Mouse (Mus musculus) E14TG2a.4 (cell line): ENCODE data around the gene Dnaja3.
"Not testable (repeated sequence)": the region's sequence is repeated elsewhere in the genome, so short reads cannot be mapped to it uniquely, and the experiment has no call there.

ENCODE experiments used
- H3K27me3 ChIP-seq: 2 replicates; pipeline ENCODE4 v1.6.1; 2014; ENCODE audit warnings: low read length, control low read depth; ENCODE audit not compliant: insufficient read depth
- H3K36me3 ChIP-seq: 2 replicates; pipeline ENCODE4 v1.6.1; 2014; ENCODE audit warnings: low read length, control low read depth; ENCODE audit not compliant: insufficient read depth
- H3K4me1 ChIP-seq: replicated peaks from 2 replicates; pipeline ENCODE4 v1.6.1; 2014; ENCODE audit warnings: low read depth, low read length, control low read depth
- H3K4me3 ChIP-seq: replicated peaks from 2 replicates; pipeline ENCODE4 v1.5.1; 2014; ENCODE audit warnings: mild to moderate bottlenecking, low read length
- H3K9me3 ChIP-seq: 2 replicates; pipeline ENCODE4 v1.6.1; 2014; ENCODE audit warnings: low read length, control low read depth
- CTCF ChIP-seq: conservative IDR thresholded peaks from 2 replicates; pipeline ENCODE4 v1.5.1; 2014; ENCODE audit warnings: low read length
- NANOG ChIP-seq: IDR thresholded peaks from 2 replicates; pipeline ENCODE4 v1.6.1; 2014; ENCODE audit warnings: borderline replicate concordance, low read length, mixed read lengths
- POU5F1 ChIP-seq: IDR thresholded peaks from 2 replicates; pipeline ENCODE4 v1.6.1; 2014; ENCODE audit warnings: low read length, borderline replicate concordance

The Dnaja3 gene

DNA sequence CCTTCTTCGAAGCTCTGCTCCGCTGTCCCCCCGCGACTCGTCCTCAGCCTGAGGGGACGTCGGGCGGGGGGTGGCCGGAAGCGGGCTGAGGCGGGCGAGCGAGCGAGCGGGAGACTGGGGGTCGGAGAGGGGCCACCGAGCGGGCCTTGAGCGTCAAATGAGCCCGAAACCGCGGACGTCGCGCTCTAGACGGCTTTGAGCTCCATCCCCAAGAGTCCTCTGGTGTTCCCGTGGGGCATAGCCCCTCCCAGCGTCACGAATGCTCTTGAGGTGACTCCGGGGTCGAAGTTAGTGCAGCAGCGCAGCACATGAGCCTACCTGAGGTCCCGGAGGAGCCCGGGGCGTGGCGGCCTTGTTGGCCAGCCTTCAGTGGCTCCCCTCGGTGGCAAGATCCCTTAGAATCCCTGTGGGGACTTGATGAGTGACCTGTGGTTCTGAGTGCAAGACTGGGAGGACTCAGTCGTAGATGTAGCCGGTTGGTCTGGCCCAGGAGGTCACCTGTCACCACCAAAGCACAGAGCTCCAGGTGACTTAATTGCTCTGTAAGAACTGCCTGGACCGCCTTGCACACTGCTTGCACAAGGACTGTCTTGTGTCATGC, 86.8 kb downstream of the Dnaja3 start:
- peak overlapping the region; percentile 95 for H3K4me3 ChIP-seq

DNA sequence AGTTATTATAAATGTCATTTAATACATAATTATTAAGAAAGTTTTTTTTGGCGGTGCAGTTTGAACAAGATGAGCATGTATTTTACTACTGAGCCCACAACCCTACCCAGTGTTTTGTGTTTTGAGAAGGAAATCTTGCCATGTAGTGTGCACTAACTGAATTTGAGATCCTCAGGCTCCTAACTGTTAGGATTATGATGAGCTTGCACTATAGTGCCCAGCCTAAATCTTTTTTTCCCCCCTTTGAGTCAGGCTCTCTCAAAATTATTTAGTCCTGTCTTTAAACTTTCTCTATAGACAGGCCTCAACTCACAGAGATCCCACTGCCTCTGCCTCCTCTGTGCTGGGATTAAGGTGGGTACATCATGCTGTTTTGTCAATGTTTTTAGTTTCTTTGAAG, 87.7 kb downstream of the Dnaja3 start:
- TF ChIP-seq CTCF (no peak), NANOG (no peak), POU5F1 (no peak)
- H3K4me1 ChIP-seq = peaks cover 18% of the 10 kb centered on the region
- peaks cover 22% of the 10 kb centered on the region for H3K27me3 ChIP-seq
- peak overlapping the region; percentile 95; the same call in 1 of the 2 replicates for H3K4me3 ChIP-seq
- no peaks in the 10 kb centered on the region for H3K9me3 ChIP-seq
- H3K36me3 ChIP-seq = no peaks in the 10 kb centered on the region

More for the DNA sequence above, 86.8 kb downstream of the Dnaja3 start:
- Histone ChIP-seq H3K4me1 (peaks cover 16% of the 10 kb centered on the region), H3K36me3 (no peaks in the 10 kb centered on the region), H3K9me3 (no peaks in the 10 kb centered on the region), H3K27me3 (peaks cover 22% of the 10 kb centered on the region)
- TF ChIP-seq CTCF (no peak), NANOG (no peak), POU5F1 (no peak)

DNA sequence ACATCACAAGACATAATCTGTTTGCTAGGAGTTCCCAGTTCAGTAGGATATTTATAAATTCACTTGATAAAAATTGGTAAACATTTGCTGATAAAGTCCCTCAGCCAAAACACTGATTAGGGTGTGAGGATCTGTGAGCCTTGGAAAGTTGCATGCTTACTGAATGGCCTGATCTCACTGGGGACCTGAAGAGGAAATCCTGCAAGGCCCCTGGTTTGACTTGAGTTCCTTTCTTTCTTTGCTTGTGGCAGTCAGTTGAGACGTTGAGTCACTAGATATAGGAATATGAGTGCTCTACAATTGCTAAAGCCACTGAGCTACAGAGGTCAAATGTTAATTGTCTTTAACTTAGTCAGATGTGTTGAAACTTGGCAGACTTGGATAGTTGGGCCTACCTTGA, 88.2 kb downstream of the Dnaja3 start:
- H3K4me3 ChIP-seq = no peak overlapping the region
- TF ChIP-seq NANOG (no peak), CTCF (no peak), POU5F1 (no peak)
- H3K9me3 ChIP-seq = no peaks in the 10 kb centered on the region
- H3K4me1 ChIP-seq = peaks cover 18% of the 10 kb centered on the region
- no peaks in the 10 kb centered on the region for H3K36me3 ChIP-seq
- H3K27me3 ChIP-seq = peaks cover 19% of the 10 kb centered on the region

DNA sequence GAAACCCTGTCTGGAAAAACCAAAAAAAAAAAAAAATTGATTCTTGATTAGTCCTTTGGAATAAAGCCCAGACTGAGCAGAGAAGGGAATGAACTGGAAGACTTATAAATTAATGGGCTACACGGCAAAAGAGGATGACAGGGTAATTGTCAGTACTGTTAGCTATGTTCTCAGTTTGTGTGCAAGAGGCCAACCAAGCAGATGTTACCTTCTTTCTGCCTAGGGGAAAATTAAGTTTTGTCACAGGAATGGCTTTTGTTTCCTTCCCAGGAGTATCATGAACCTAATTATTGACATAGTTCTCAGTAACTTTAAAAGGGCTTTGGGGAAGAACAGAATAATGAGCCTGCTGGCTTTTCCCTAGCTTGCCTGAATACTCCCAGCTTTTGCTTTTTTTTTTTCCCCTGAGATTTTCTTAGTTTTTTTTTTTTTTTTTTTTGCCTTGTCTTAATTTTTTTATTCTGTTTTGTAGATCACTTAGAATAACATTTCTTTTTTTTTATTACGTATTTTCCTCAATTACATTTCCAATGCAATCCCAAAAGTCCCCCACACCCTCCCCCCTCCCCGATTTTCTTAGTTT, 91.1 kb downstream of the Dnaja3 start:
- Histone ChIP-seq H3K9me3 (peaks cover 10% of the 10 kb centered on the region), H3K36me3 (peaks cover 8% of the 10 kb centered on the region; the same call in 1 of the 2 replicates), H3K27me3 (0 out of 2 replicates have a peak, but pooled peaks cover 6% of the 10 kb centered on the region), H3K4me3 (no peak overlapping the region), H3K4me1 (peaks cover 12% of the 10 kb centered on the region)
- TF ChIP-seq POU5F1 (no peak), NANOG (no peak), CTCF (no peak)

DNA sequence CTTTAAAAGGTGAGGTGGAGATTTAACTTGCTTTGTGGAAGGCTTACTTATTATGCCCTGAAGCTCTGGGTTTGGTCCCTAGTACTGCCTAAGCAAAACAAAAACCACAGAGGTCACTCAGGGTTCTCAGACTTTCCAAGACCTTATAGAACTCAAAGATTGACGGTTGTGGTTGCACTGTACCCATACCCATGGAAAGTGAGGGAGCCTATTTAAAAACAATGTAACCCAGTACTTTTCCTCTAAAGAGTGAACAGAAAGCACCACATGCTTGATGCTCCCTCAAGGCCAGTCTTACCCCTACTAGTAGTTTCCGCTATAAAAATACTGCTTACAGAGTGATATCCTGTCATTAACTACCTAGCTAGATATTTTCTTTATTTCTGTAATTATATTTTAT, 96.5 kb downstream of the Dnaja3 start:
- H3K4me1 ChIP-seq = 0 out of 2 replicates have a peak, but pooled peaks cover 4% of the 10 kb centered on the region
- TF ChIP-seq NANOG (no peak), POU5F1 (no peak), CTCF (no peak)
- H3K4me3 ChIP-seq = no peak overlapping the region
- no peaks in the 10 kb centered on the region for H3K27me3 ChIP-seq
- H3K36me3 ChIP-seq = peaks cover 8% of the 10 kb centered on the region; the same call in 1 of the 2 replicates
- H3K9me3 ChIP-seq = peaks cover 59% of the 10 kb centered on the region

DNA sequence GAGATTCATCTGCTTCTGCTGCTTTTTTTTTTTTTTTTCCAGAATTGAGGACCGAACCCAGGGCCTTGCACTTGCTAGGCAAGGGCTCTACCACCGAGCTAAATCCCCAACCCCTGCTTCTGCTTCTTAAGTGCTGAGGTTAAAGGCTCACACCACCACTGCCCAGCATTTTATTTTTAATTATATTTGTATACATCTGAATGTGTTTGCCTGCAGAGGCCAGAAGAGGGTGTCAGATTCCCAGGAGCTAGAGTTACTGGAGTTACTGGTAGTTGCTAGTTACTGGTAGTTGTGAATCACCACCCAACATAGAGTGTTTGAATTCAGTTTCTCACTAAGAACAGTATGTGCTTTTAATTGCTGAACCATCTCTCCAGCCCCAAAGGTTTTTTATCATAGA, 100.2 kb downstream of the Dnaja3 start:
- Histone ChIP-seq H3K4me3 (no peak overlapping the region), H3K27me3 (no peaks in the 10 kb centered on the region), H3K9me3 (peaks cover 79% of the 10 kb centered on the region), H3K36me3 (peaks cover 19% of the 10 kb centered on the region; the same call in 1 of the 2 replicates), H3K4me1 (no peaks in the 10 kb centered on the region)
- TF ChIP-seq NANOG = no peak

DNA sequence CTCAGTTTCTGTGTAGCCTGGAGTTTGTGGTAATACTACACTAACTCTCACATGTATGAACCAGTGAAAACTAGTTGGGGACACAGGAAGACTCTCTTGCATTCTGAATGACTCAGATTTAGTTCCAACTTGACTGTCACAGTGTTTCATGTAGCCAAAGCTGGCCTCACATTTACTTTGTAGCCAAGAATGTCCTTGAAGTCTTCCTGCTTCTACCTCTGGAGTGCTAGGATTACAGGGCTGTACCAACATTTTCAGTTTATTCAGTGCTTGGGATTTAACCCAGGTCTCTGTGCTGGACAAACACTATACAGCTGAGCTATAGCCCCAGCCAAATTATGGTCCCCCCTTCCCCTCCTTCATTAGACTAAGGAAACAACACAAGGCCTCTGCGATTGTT, 102.4 kb downstream of the Dnaja3 start:
- Histone ChIP-seq H3K9me3 (peaks cover 59% of the 10 kb centered on the region), H3K4me3 (peak overlapping the region; percentile 17; the same call in 1 of the 2 replicates), H3K27me3 (no peaks in the 10 kb centered on the region), H3K4me1 (no peaks in the 10 kb centered on the region), H3K36me3 (peaks cover 12% of the 10 kb centered on the region; the same call in 1 of the 2 replicates)
- TF ChIP-seq CTCF = no peak
- TF ChIP-seq NANOG = no peak

DNA sequence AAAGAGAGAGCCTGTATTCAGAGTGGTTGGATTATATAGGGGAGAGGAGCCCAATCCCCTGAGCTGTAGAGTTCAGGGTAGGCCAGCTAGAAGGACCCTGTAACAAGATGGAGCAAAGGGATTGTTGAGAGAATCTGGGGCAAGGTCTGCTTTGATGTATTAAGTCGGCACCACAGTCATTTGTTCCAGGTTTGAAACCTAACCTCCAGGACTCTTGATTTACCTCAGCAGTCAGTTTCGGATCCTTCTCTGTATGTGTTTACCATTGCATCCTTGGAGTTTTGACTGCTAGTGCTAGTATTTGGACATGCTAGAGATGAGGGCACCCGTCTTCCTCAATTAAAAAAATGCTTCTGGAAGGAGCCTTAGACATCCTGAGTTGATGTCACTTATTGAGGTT, 112.4 kb downstream of the Dnaja3 start:
- peaks cover 2% of the 10 kb centered on the region; the same call in 1 of the 2 replicates for H3K4me1 ChIP-seq
- no peak overlapping the region for H3K4me3 ChIP-seq
- H3K36me3 ChIP-seq = peaks cover 12% of the 10 kb centered on the region; the same call in 1 of the 2 replicates
- TF ChIP-seq POU5F1 = no peak
- TF ChIP-seq NANOG = no peak
- TF ChIP-seq CTCF = no peak
- peaks cover 48% of the 10 kb centered on the region for H3K9me3 ChIP-seq
- H3K27me3 ChIP-seq = no peaks in the 10 kb centered on the region

DNA sequence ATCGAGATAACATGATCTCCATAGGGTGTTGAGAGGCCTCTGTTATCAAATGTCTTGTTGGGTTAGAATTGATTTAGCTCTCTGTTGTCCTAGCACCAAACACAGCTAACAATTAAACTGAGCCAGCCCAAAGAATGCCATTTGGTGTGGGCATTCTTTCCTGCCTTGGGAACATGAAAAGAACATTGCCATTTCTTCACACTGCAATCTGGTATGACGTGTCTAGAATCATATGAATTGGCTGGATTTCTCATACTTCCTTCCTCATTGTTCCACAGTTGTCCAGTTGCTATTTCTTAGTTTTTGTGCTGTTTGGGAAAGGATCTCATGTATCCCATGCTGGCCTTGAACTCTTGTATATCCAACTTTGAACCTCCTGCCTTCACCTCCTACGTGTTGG, 114.3 kb downstream of the Dnaja3 start:
- H3K27me3 ChIP-seq = no peaks in the 10 kb centered on the region
- H3K4me1 ChIP-seq = peaks cover 9% of the 10 kb centered on the region; the same call in 1 of the 2 replicates
- H3K36me3 ChIP-seq = peaks cover 12% of the 10 kb centered on the region; the same call in 1 of the 2 replicates
- no peak overlapping the region for H3K4me3 ChIP-seq
- no peak for TF ChIP-seq NANOG
- no peak for TF ChIP-seq POU5F1
- no peak for TF ChIP-seq CTCF
- H3K9me3 ChIP-seq = peaks cover 48% of the 10 kb centered on the region

DNA sequence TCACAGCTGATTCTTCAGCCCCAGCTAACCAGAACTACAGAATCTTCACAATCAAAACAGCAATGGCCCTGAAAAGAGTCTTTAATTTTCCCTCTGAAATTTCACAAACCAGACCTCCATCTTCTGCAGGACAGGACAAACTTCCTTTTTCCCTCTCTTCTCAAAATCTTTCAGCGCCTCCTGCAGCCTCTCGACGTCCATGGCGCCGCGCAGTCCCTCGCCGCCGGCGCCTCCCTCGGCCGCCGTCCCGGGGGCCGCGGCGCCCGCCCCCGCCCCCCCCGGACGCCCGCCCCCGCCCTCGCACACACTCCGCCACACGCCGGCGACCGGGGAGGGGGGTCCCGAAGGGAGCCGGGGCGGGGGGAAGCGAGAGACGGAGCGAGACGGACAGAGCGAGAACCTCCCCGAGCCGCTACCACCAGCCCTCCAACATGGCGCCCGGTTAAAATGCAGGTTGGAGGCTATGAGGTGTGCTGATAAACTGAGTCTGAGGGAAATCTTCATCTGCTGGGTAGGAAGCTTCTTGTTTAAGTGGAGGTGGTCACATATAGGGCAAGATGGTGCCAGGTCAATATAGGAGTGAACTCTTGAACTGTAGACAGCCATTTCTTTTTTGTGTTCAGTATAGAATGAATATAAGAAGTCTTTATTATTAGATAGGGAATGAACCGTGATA, 117.0 kb downstream of the Dnaja3 start:
- H3K4me1 ChIP-seq, H3K36me3 ChIP-seq, H3K27me3 ChIP-seq: not testable (repeated sequence)
- Histone ChIP-seq H3K4me3 (peak overlapping the region; percentile 67), H3K9me3 (peaks cover 29% of the 10 kb centered on the region)
